Comparison of ENCODE assay signal across 8 mouse cellular contexts in the genomic region with DNA sequence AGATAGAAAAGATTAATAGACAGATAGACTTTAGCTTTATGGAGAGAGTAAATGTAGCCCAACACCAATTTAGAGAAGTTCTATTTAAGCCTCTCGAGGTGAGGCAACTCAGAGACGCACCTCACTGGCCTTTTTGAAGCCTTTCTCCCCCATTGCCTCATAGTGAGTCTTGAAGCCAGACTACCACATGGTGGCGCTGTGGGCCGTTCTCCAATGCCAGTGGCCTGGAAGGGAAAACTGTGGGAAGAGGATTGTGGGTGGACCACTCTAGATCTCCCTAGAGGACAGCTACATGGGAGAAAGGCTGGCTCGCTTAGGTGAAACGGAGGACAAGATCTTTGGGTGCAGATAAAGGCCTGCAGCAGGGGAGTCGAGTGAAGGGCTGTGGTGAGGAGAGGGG.
A peak's percentile ranks its signal among the peaks of the same experiment; 100 is the strongest.
DNase-seq lines count a peak whose midpoint lies in the region; ATAC-seq lines count a peak whose summit lies in the region.

No protein-coding gene starts in this region.

- intact Hi-C loops in heart, postnatal 36 days (cut with DNase I): loop anchor here (2.0 kb wide), 2 partner anchors 335 to 515 kb away; no protein-coding TSS in a partner anchor

- H3K36me3 ChIP-seq in limb, embryonic 15.5 days: no peaks in the 10 kb centered on the region

- H3K4me2 ChIP-seq in limb, embryonic 15.5 days: 0 out of 2 replicates have a peak overlapping the region, but pooled peaks have one; percentile 1

- no peak overlapping the region for H3K27ac ChIP-seq in limb, embryonic 15.5 days

- H3K9ac ChIP-seq in limb, embryonic 15.5 days: no peak overlapping the region

- peak; percentile 73 for DNase-seq in layer of hippocampus, adult 11-12 months (ENCODE audit: low spot score)
- no peak for DNase-seq in layer of hippocampus, adult 9-10 months (ENCODE audit: low spot score)
- DNase-seq in adrenal gland, adult 18-20 months (ENCODE audit: low spot score in 2 of 2): peak; percentile 76 to 79
- peak; percentile 86 for DNase-seq in embryo, embryonic 11 days
- DNase-seq in heart, postnatal 36 days: peak; percentile 34 to 64
- peak; percentile 87 for DNase-seq in retina, postnatal 1 day
- DNase-seq in yolk sac, embryonic 10.5 days (ENCODE audit: low spot score): peak; percentile 24

- no peaks in the 10 kb centered on the region for H3K27me3 ChIP-seq in limb, embryonic 15.5 days

- H3K4me1 ChIP-seq in limb, embryonic 15.5 days: peaks cover 33% of the 10 kb centered on the region

- H3K9me3 ChIP-seq in limb, embryonic 15.5 days: no peaks in the 10 kb centered on the region

- no peak for ATAC-seq in limb, embryonic 15.5 days (ENCODE audit: insufficient number of reproducible peaks, low FRiP score, low TSS enrichment, low read depth)

- 37% methylated on average over 7 of the region's 7 CpGs for WGBS in limb, embryonic 15.5 days

- no peak overlapping the region for H3K4me3 ChIP-seq in limb, embryonic 15.5 days
